Mouse (Mus musculus) R1 (cell line): ENCODE results near the gene Ddx21.
"Not testable (repeated sequence)": the region's sequence is repeated elsewhere in the genome, so short reads cannot be mapped to it uniquely, and the experiment has no call there.

Source experiments
- DNase-seq: peaks from one replicate; pipeline ENCODE4 v3.0.0-alpha.2; 2018; ENCODE audit warnings: low read depth, low spot score

The Ddx21 gene

GRCm38 (mm10) chr10:62602177-62603040 is at the start of gene Ddx21:
TSS of gene Ddx21 (minus strand) at chr10:62602281.
- peak; percentile 96 for DNase-seq

- peak; percentile 100 for DNase-seq
These were observed 49.1 kb upstream of the Ddx21 start, which contains the start of gene Ddx50 for GRCm38 (mm10) chr10:62650881-62651810. TSS of gene Ddx50 (minus strand) at chr10:62651218.

- DNase-seq = peak; percentile 46
These were observed 48.3 kb upstream of the Ddx21 start for GRCm38 (mm10) chr10:62650358-62650782.

- DNase-seq = no peak
These were observed 2.1 kb upstream of the Ddx21 start for GRCm38 (mm10) chr10:62604161-62604560.

- no peak for DNase-seq
These were observed 1.4 kb upstream of the Ddx21 start for GRCm38 (mm10) chr10:62603233-62604030.

GRCm38 (mm10) chr10:62601833-62602176 is 276 bp downstream of the Ddx21 start:
- DNase-seq = no peak

- DNase-seq = peak; percentile 38
These were observed 859 bp downstream of the Ddx21 start for GRCm38 (mm10) chr10:62601053-62601791.

- no peak for DNase-seq
These were observed 2.0 kb downstream of the Ddx21 start for GRCm38 (mm10) chr10:62600056-62600455.

GRCm38 (mm10) chr10:62599311-62599710 is 2.8 kb downstream of the Ddx21 start:
- not testable (repeated sequence) for DNase-seq

GRCm38 (mm10) chr10:62592496-62592895 is 9.6 kb downstream of the Ddx21 start:
- no peak for DNase-seq

GRCm38 (mm10) chr10:62590200-62590599 is 11.9 kb downstream of the Ddx21 start:
- DNase-seq = peak; percentile 94

- DNase-seq = no peak
These were observed 13.5 kb downstream of the Ddx21 start for GRCm38 (mm10) chr10:62588616-62589015.

GRCm38 (mm10) chr10:62583245-62583644 is 18.8 kb downstream of the Ddx21 start:
- no peak for DNase-seq

GRCm38 (mm10) chr10:62582701-62583100 is 19.4 kb downstream of the Ddx21 start:
- DNase-seq = peak; percentile 20

- DNase-seq = no peak
These were observed 19.8 kb downstream of the Ddx21 start for GRCm38 (mm10) chr10:62582263-62582662.

- DNase-seq = not testable (repeated sequence)
These were observed 23.0 kb downstream of the Ddx21 start for GRCm38 (mm10) chr10:62579129-62579528.

- peak; percentile 99 for DNase-seq
These were observed 23.6 kb downstream of the Ddx21 start, which contains the start of gene Kif1bp for GRCm38 (mm10) chr10:62578338-62579100. TSS of gene Kif1bp (minus strand) at chr10:62578457.

GRCm38 (mm10) chr10:62577673-62578337 is 24.3 kb downstream of the Ddx21 start:
- peak; percentile 73 for DNase-seq

- DNase-seq = no peak
These were observed 27.1 kb downstream of the Ddx21 start for GRCm38 (mm10) chr10:62575001-62575400.
